Mouse (Mus musculus) testis, adult 10 weeks (tissue): Measurements from ENCODE around the gene Abr. TPM values are rescaled to one million over a fixed set of nuclear protein-coding genes. Genes with fewer than 3 reads are reported as not detected.

ENCODE experiments used
- polyA plus RNA-seq: library from polyadenylated mRNA; stranded (reverse); fragments of 350-450 nt; fragmentation: Illumina TruSeq; extraction: RNeasy Lipid Tissue Mini Kit (QIAGEN cat#74804); gene quantifications from one replicate; pipeline ENCODE4 v1.2.3, GENCODE M21; 2014; ENCODE audit warnings: low read depth, low replicate concordance

Gene Abr
- 3.2 TPM for polyA plus RNA-seq

GRCm38 (mm10) chr11:76622152-76622565, at the start of gene Abr:
TSS of gene Abr (minus strand) at chr11:76622314.

DNA sequence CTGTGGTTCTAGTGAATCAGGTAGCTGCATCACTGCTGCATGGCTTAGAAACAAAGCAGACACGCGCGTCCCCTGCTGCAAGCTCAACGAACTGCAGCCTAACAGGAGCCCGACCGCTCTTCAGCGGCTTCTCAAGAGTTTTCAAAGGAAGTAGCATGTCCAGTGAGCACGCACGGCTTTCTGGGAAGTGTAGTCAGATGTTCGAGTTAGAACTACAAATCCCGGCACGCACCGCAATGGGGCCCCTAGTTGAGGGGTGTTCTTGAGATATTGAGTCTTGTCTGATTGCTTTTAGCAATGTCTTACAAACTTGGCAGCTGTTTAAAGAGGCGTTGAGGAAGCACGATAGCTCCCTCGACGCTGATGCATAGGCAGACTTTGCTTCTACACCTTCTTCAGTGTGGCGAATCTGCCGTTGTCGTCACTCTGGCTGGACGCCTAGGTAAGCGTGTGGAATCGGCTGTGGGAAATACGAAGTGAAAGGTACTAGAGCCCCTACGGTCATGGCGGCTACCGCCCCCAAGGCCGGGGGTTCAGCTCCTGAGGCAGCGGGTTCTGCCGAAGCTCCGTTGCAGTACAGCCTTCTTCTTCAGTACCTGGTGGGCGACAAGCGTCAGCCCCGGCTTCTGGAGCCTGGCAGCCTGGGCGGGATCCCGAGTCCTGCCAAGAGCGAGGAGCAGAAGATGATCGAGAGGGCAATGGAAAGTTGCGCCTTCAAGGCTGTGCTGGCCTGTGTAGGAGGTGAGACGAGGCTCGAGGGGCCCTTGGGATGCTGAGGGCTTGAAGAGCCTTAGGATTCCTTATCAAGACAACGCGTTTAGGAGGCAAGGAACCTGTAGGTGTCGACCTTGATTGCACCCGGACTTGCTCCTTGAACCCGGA, 215.2 kb downstream of the Abr start, which contains the start of gene Timm22:
Gene Timm22 (plus strand): TSS at position 251 of the 882 bp plus-strand sequence.

GRCm38 (mm10) chr11:76398798-76399586, 223.1 kb downstream of the Abr start, which contains the start of gene Nxn:
TSS of gene Nxn (minus strand) at chr11:76399140.

Other genes with a start within 250 kb of the Abr start
- 34.5 TPM for gene Nxn, start 223.2 kb downstream of the Abr start, polyA plus RNA-seq
- gene Timm22, start 215.4 kb downstream of the Abr start, polyA plus RNA-seq: 2.3 TPM
- not detected for gene Bhlha9, start 50.2 kb upstream of the Abr start, polyA plus RNA-seq
- not detected for gene Trarg1, start 57.5 kb upstream of the Abr start, polyA plus RNA-seq
- 36.0 TPM for gene Gosr1, start 141.3 kb upstream of the Abr start, polyA plus RNA-seq
- gene Cpd, start 224.7 kb upstream of the Abr start, polyA plus RNA-seq: 28.7 TPM